Mouse (Mus musculus): ENCODE results near the gene Ist1. TPM values are rescaled to one million over a fixed set of nuclear protein-coding genes. Genes with fewer than 3 reads are reported as not detected.

The Ist1 gene
- polyA plus RNA-seq, 2 experiments: 109 to 149 TPM

DNA sequence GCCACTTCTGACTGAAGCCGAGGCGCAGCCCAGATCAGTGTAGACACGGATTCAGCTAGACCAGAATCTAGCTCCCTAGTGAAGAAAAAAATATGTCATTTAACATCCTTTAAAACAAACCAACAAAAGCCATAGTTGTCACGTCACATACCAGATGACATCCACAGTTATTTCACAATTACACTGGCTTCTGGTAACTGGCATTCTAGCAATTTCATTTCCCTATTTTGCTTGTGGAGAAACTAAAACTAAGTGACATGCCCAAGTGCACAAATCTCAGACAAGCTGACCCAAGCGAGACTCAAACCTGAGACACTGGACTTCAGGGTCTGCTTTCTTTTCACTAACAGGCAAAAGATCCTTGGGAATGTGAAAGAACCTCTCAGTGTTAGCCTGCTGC, 10.9 kb downstream of the Ist1 start:
- H3K27me3 ChIP-seq (ENCODE audit: control insufficient read depth, insufficient read depth, low read length): no peaks in the 10 kb centered on the region
- no peak for DNase-seq (ENCODE audit: low spot score)
- no peak overlapping the region for H3K4me2 ChIP-seq (replicated peaks; ENCODE audit: low read depth, low read length, severe bottlenecking)
- no peak overlapping the region for H3K9ac ChIP-seq (ENCODE audit: low read depth, low read length, severe bottlenecking)
- no peak overlapping the region for H3K27ac ChIP-seq (replicated peaks; ENCODE audit: low read depth, low read length)
- no peak for TF ChIP-seq POLR2A (IDR thresholded peaks at IDR 0.05; ENCODE audit: borderline replicate concordance, extremely low read depth, insufficient read depth, insufficient read length)
- H3K4me1 ChIP-seq (ENCODE audit: control insufficient read depth, insufficient read depth, low read length): no peaks in the 10 kb centered on the region
- H3K4me3 ChIP-seq (replicated peaks; ENCODE audit: low read length): no peak overlapping the region
- WGBS: 96% methylated on average over 5 of the region's 5 CpGs
- no peak for ATAC-seq (ENCODE audit: low FRiP score, low read depth)
- peaks cover 56% of the 10 kb centered on the region for H3K36me3 ChIP-seq (ENCODE audit: control insufficient read depth, insufficient read depth, low read length)
- no peaks in the 10 kb centered on the region for H3K9me3 ChIP-seq (ENCODE audit: control insufficient read depth, low read length)

- Histone ChIP-seq H3K36me3 (ENCODE audit: control insufficient read depth, insufficient read depth, low read length) (peaks cover 62% of the 10 kb centered on the region), H3K9ac (ENCODE audit: low read depth, low read length, severe bottlenecking) (no peak overlapping the region), H3K4me3 (replicated peaks; ENCODE audit: low read length) (no peak overlapping the region), H3K27me3 (ENCODE audit: control insufficient read depth, insufficient read depth, low read length) (no peaks in the 10 kb centered on the region), H3K4me2 (replicated peaks; ENCODE audit: low read depth, low read length, severe bottlenecking) (no peak overlapping the region), H3K9me3 (ENCODE audit: control insufficient read depth, low read length) (no peaks in the 10 kb centered on the region), H3K4me1 (ENCODE audit: control insufficient read depth, insufficient read depth, low read length) (no peaks in the 10 kb centered on the region), H3K27ac (replicated peaks; ENCODE audit: low read depth, low read length) (no peak overlapping the region)
- 81% methylated on average over 3 of the region's 3 CpGs for WGBS
- TF ChIP-seq POLR2A (IDR thresholded peaks at IDR 0.05; ENCODE audit: borderline replicate concordance, extremely low read depth, insufficient read depth, insufficient read length): no peak
- DNase-seq (ENCODE audit: low spot score): no peak
- no peak for ATAC-seq (ENCODE audit: low FRiP score, low read depth)
These were observed 11.5 kb downstream of the Ist1 start for GRCm38 (mm10) chr8:109681535-109681934.

DNA sequence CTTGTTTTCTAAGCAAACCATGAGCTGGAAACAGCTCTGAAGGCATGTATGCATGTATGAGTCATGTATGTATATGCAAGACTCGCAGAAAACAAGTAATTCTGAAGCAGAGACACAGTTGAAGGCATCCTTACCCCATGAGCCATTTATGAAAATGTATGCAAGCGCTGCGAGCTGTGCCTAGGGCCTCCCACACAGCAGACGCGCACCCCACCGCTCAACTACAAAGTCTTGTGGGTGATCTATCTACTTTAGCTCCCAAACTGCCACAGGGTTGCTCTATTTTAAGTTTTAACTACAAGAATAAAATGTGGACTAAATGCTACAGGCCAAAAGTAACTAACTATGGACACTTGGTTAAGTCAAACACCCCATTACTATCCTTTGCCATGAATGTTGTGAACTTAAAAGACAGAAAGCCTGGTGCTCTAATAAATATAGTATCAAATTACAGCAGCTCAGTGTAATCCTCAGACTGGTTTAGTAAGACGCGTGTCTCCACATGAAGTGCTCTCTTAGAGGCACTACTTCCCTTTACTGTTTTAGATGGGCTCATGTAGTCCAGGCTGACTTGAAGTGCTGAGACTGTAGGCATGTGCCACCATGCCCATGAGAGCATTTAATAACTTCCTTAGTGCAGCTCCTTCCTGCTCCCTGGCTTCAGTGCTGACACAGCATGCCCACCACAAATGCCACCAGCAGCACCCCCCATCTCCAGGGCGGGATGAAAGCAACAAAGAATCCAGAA, 17.0 kb downstream of the Ist1 start:
- H3K4me3 ChIP-seq (replicated peaks; ENCODE audit: low read length): no peak overlapping the region
- peaks cover 96% of the 10 kb centered on the region for H3K36me3 ChIP-seq (ENCODE audit: control insufficient read depth, insufficient read depth, low read length)
- H3K4me1 ChIP-seq (ENCODE audit: control insufficient read depth, insufficient read depth, low read length): no peaks in the 10 kb centered on the region
- no peak for ATAC-seq (ENCODE audit: low FRiP score, low read depth)
- DNase-seq (ENCODE audit: low spot score): no peak
- no peaks in the 10 kb centered on the region for H3K9me3 ChIP-seq (ENCODE audit: control insufficient read depth, low read length)
- no peak for TF ChIP-seq POLR2A (IDR thresholded peaks at IDR 0.05; ENCODE audit: borderline replicate concordance, extremely low read depth, insufficient read depth, insufficient read length)
- WGBS: 87% methylated on average over 9 of the region's 9 CpGs
- no peaks in the 10 kb centered on the region for H3K27me3 ChIP-seq (ENCODE audit: control insufficient read depth, insufficient read depth, low read length)
- H3K27ac ChIP-seq (replicated peaks; ENCODE audit: low read depth, low read length): no peak overlapping the region
- no peak overlapping the region for H3K9ac ChIP-seq (ENCODE audit: low read depth, low read length, severe bottlenecking)
- H3K4me2 ChIP-seq (replicated peaks; ENCODE audit: low read depth, low read length, severe bottlenecking): no peak overlapping the region

DNA sequence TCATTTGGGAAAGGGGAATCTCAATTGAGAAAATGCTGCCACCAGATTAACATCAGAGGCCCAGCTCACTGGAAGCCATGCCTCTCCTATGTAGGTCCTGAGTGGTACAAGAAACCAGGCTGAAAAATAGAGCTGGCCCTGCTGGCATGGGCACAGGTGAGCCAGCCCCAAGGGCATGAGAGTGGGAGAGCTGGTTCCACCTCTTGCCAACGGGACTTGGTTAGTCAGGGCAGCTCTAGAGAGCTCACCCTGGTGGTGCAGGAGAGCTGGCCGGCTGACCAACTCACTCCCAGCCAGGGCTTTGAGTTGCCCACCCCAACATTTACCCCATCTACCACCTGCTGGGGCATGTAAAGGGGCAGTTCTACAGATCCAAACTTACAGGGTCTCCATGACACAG, 19.5 kb downstream of the Ist1 start:
- H3K4me2 ChIP-seq (replicated peaks; ENCODE audit: low read depth, low read length, severe bottlenecking): no peak overlapping the region
- H3K9me3 ChIP-seq (ENCODE audit: control insufficient read depth, low read length): no peaks in the 10 kb centered on the region
- TF ChIP-seq POLR2A (IDR thresholded peaks at IDR 0.05; ENCODE audit: borderline replicate concordance, extremely low read depth, insufficient read depth, insufficient read length): no peak
- 71% methylated on average over 1 of the region's 2 CpGs for WGBS
- H3K27ac ChIP-seq (replicated peaks; ENCODE audit: low read depth, low read length): no peak overlapping the region
- DNase-seq (ENCODE audit: low spot score) (no peak), ATAC-seq (ENCODE audit: low FRiP score, low read depth) (no peak)
- H3K4me1 ChIP-seq (ENCODE audit: control insufficient read depth, insufficient read depth, low read length): no peaks in the 10 kb centered on the region
- H3K9ac ChIP-seq (ENCODE audit: low read depth, low read length, severe bottlenecking): no peak overlapping the region
- H3K36me3 ChIP-seq (ENCODE audit: control insufficient read depth, insufficient read depth, low read length): peaks cover 98% of the 10 kb centered on the region
- no peaks in the 10 kb centered on the region for H3K27me3 ChIP-seq (ENCODE audit: control insufficient read depth, insufficient read depth, low read length)
- no peak overlapping the region for H3K4me3 ChIP-seq (replicated peaks; ENCODE audit: low read length)

- ATAC-seq (ENCODE audit: low FRiP score, low read depth) (no peak), DNase-seq (ENCODE audit: low spot score) (no peak)
- H3K27ac ChIP-seq (replicated peaks; ENCODE audit: low read depth, low read length): no peak overlapping the region
- no peaks in the 10 kb centered on the region for H3K27me3 ChIP-seq (ENCODE audit: control insufficient read depth, insufficient read depth, low read length)
- H3K4me1 ChIP-seq (ENCODE audit: control insufficient read depth, insufficient read depth, low read length): no peaks in the 10 kb centered on the region
- no peak overlapping the region for H3K4me3 ChIP-seq (replicated peaks; ENCODE audit: low read length)
- no peak for TF ChIP-seq POLR2A (IDR thresholded peaks at IDR 0.05; ENCODE audit: borderline replicate concordance, extremely low read depth, insufficient read depth, insufficient read length)
- peaks cover 94% of the 10 kb centered on the region for H3K36me3 ChIP-seq (ENCODE audit: control insufficient read depth, insufficient read depth, low read length)
- WGBS: 93% methylated on average over 5 of the region's 5 CpGs
- H3K9ac ChIP-seq (ENCODE audit: low read depth, low read length, severe bottlenecking): no peak overlapping the region
- H3K9me3 ChIP-seq (ENCODE audit: control insufficient read depth, low read length): no peaks in the 10 kb centered on the region
- H3K4me2 ChIP-seq (replicated peaks; ENCODE audit: low read depth, low read length, severe bottlenecking): no peak overlapping the region
These were observed 20.4 kb downstream of the Ist1 start for GRCm38 (mm10) chr8:109672656-109673055.
